Mouse (Mus musculus) heart, adult 2 months (tissue): Measurements from ENCODE around the gene Pin4. TPM values are rescaled to one million over a fixed set of nuclear protein-coding genes. Genes with fewer than 3 reads are reported as not detected.

ENCODE experiments used
- DNase-seq, 2 experiments: peaks; one replicate each; pipeline ENCODE4 v3.0.0; 2021
- H3K27ac ChIP-seq: fragments of 200-600 bp; 2 replicates; pipeline ENCODE4 v1.8.1; 2022
- H3K27me3 ChIP-seq: fragments of 200-500 bp; 2 replicates; pipeline ENCODE4 v1.6.1; 2012; ENCODE audit warnings: mild to moderate bottlenecking, low read length, inconsistent platforms, mixed read lengths; ENCODE audit not compliant: control insufficient read depth, insufficient read depth
- H3K36me3 ChIP-seq: fragments of 200-500 bp; 2 replicates; pipeline ENCODE4 v1.6.1; 2012; ENCODE audit warnings: low read length, inconsistent platforms; ENCODE audit not compliant: control insufficient read depth, insufficient read depth
- H3K4me1 ChIP-seq: fragments of 200-500 bp; 2 replicates; pipeline ENCODE4 v1.6.1; 2011; ENCODE audit warnings: low read length; ENCODE audit not compliant: control insufficient read depth, insufficient read depth
- H3K4me3 ChIP-seq: fragments of 200-600 bp; 2 replicates; pipeline ENCODE4 v1.8.1; 2022
- H3K79me2 ChIP-seq: fragments of 200-500 bp; replicated peaks from 2 replicates; pipeline ENCODE4 v1.6.1; 2012; ENCODE audit warnings: mild to moderate bottlenecking, inconsistent platforms, low read length, moderate library complexity, mixed read lengths; ENCODE audit not compliant: control insufficient read depth, insufficient read depth
- H3K9ac ChIP-seq: fragments of 200-500 bp; 2 replicates; pipeline ENCODE4 v1.6.1; 2012; ENCODE audit warnings: low read depth, mild to moderate bottlenecking, control low read depth, inconsistent platforms, low read length, mixed read lengths
- CTCF ChIP-seq: fragments of 200-600 bp; IDR thresholded peaks from 2 replicates; pipeline ENCODE4 v1.8.1; 2022; ENCODE audit warnings: antibody characterized with exemption, mild to moderate bottlenecking, moderate library complexity
- EP300 ChIP-seq: fragments of 200-500 bp; IDR thresholded peaks from 2 replicates; pipeline ENCODE4 v1.6.1; 2011; ENCODE audit warnings: low read depth, low read length, control low read depth; ENCODE audit not compliant: insufficient read depth
- POLR2A ChIP-seq: fragments of 200-500 bp; IDR thresholded peaks from 2 replicates; pipeline ENCODE4 v1.6.1; 2011; ENCODE audit warnings: mild to moderate bottlenecking, low read depth, low read length, control low read depth; ENCODE audit not compliant: insufficient read depth
- whole genome bisulfite sequencing: fragments of 180-500 bp; shearing (Covaris S2); methylation state at CpG from one replicate; pipeline ENCODE4 v1.1.7; 2018; 5-methylcytosine and 5-hydroxymethylcytosine counted together
- intact Hi-C: fragments of 180-260 bp; cut with DNase I; formaldehyde crosslinking; loops from one replicate; pipeline ENCODE4 v1.15.1; 2025
- long read RNA-seq: library from polyadenylated mRNA; stranded (forward); transcript quantifications from one replicate; pipeline ENCODE4 v2.0.0, GENCODE M21; 2021
- polyA plus RNA-seq: library from polyadenylated mRNA; depleted of rRNA; stranded (reverse); fragments of >200 nt; gene quantifications from 2 replicates; pipeline ENCODE4 v1.2.3, GENCODE M21; 2012; rRNA removed
- total RNA-seq, 2 experiments: library from RNA; stranded (reverse); gene quantifications; 2 replicates each; pipeline ENCODE4 v1.2.3; 2021

Pin4 gene
- total RNA-seq, result 10 to 100 TPM; 16.4 TPM
- polyA plus RNA-seq, result 1.8 and 5.1 TPM in 2 replicates
- long read RNA-seq, transcript Pin4-201 (4 exons, 489 nt), result major isoform, 14 of 16 reads
- long read RNA-seq, partial matches to known transcripts, result 2 of 16 reads
- long read RNA-seq, other reads (novel, unspliced or antisense), result 0 of 16 reads

DNA sequence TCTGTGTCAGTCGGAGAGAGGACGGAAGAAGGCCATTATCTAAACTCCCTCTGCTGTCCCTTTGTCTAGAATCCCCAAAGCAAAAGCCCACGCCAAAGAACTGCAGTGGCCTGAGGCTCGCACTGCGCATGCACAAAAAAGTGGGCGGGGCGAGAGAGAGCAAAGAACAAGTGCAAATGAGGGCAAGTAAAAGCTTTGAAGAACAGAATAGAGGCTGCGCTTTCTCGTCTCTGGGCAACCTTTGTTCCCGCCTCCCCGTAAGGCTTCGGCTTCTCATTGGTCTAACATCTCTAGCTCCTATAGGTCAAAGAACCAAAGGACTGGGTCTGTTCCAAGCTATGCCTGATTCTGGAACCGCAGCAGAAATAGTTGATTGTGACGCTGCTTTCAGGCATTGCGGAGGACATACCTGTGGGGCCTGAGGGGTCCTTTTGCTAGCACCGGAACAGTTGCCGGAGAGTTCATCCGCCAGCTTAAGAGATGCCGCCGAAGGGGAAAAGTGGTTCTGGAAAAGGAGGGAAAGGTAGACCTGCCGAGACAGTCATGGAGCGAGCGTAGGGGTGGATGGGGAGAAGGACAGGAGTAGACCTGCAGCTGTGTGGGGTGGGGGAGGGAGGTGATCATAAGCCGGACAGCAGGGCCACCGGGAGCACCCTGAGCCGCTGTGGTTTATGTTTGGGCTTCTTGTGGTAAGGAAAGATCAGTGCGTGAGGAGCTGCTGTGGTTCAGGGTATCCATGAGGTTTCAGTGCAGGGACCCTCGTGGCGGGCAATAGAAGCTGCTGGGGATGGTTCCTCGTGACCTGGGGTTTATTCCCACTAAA, at the start of gene Pin4:
Gene Pin4 (plus strand): TSS at position 406 of the 823 bp plus-strand sequence.
- H3K27me3 ChIP-seq, result no peaks in the 10 kb centered on the region
- H3K79me2 ChIP-seq, result no peaks in the 10 kb centered on the region
- intact Hi-C loops, result loop anchor here (5.0 kb wide), 1 partner anchor 47 kb away; the partner anchor contains the start of gene Rtl5
- DNase-seq, result peak; percentile 90 to 94
- WGBS, result 14% methylated on average over 30 of the region's 30 CpGs
- H3K27ac ChIP-seq, result peak within 1 kb of the TSS; percentile 69
- 0 out of 2 replicates have a peak, but pooled peaks have one; percentile 11 for TF ChIP-seq EP300
- peak; percentile 43 for TF ChIP-seq CTCF
- peak; percentile 62 for TF ChIP-seq POLR2A
- H3K4me1 ChIP-seq, result no peaks in the 10 kb centered on the region
- peak within 1 kb of the TSS; percentile 62 for H3K4me3 ChIP-seq
- no peaks in the 10 kb centered on the region for H3K36me3 ChIP-seq
- peak within 1 kb of the TSS; percentile 85 for H3K9ac ChIP-seq

- Histone ChIP-seq H3K9ac (peak within 1 kb of the TSS; percentile 70), H3K4me1 (peaks cover 4% of the 10 kb centered on the region; the same call in 1 of the 2 replicates), H3K4me3 (peak within 1 kb of the TSS; percentile 51), H3K27ac (peak within 1 kb of the TSS; percentile 38), H3K27me3 (no peaks in the 10 kb centered on the region), H3K79me2 (no peaks in the 10 kb centered on the region), H3K36me3 (no peaks in the 10 kb centered on the region)
- intact Hi-C loops, result loop anchor here (5.0 kb wide), 1 partner anchor 46 kb away; the partner anchor contains the start of gene Pin4
- 22% methylated on average over 61 of the region's 61 CpGs for WGBS
- DNase-seq, result peak; percentile 72 to 83
- TF ChIP-seq CTCF (no peak), POLR2A (no peak), EP300 (no peak)
Measured at GRCm38 (mm10) chrX:102070591-102071471, 48.4 kb upstream of the Pin4 start, which contains the start of gene Rtl5. Gene Rtl5, minus strand, starts transcription at chrX:102071304.

GRCm38 (mm10) chrX:102071517-102071916, 47.7 kb upstream of the Pin4 start:
- Histone ChIP-seq H3K9ac (no peak overlapping the region), H3K79me2 (no peaks in the 10 kb centered on the region), H3K27me3 (no peaks in the 10 kb centered on the region), H3K4me3 (peak overlapping the region; percentile 51), H3K36me3 (no peaks in the 10 kb centered on the region), H3K4me1 (peaks cover 1% of the 10 kb centered on the region; the same call in 1 of the 2 replicates), H3K27ac (no peak overlapping the region)
- WGBS, result 33% methylated on average over 2 of the region's 2 CpGs
- TF ChIP-seq CTCF (no peak), EP300 (no peak), POLR2A (no peak)
- DNase-seq, result no peak
- intact Hi-C loops, result loop anchor here (5.0 kb wide), 1 partner anchor 46 kb away; the partner anchor contains the start of gene Pin4

GRCm38 (mm10) chrX:102073605-102074325, 45.5 kb upstream of the Pin4 start:
- Histone ChIP-seq H3K9ac (no peak overlapping the region), H3K4me1 (peaks cover 1% of the 10 kb centered on the region; the same call in 1 of the 2 replicates), H3K27me3 (no peaks in the 10 kb centered on the region), H3K27ac (no peak overlapping the region), H3K36me3 (no peaks in the 10 kb centered on the region), H3K4me3 (no peak overlapping the region), H3K79me2 (no peaks in the 10 kb centered on the region)
- TF ChIP-seq EP300 (no peak), POLR2A (no peak), CTCF (no peak)
- 88% methylated on average over 14 of the region's 14 CpGs for WGBS
- DNase-seq, result peak in 1 of 2 experiments; percentile 12
- intact Hi-C loops, result loop anchor here (5.0 kb wide), 1 partner anchor 44 kb away; the partner anchor contains the start of gene Pin4

DNA sequence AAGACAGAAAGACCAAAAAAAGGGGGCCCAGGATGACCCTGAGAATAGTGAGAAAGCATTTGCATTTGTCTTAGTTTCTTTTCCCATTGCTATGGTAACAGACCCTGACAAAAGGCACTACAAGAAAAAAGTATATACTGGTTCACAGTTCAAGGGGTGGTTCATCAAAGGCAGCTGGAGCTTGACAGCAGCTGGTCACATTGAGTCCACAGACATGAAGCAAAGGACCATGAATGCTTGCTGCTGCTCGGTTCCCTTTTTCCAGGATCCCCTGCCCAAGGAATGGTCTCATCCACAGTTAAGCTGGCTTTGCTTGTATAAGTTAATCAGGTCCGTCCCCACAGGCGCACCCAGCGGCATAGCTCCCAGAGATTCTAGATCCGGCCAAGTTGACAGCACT, 44.8 kb upstream of the Pin4 start:
- H3K27me3 ChIP-seq, result no peaks in the 10 kb centered on the region
- no peaks in the 10 kb centered on the region for H3K79me2 ChIP-seq
- 79% methylated on average over 5 of the region's 5 CpGs for WGBS
- H3K9ac ChIP-seq, result no peak overlapping the region
- H3K4me1 ChIP-seq, result peaks cover 1% of the 10 kb centered on the region; the same call in 1 of the 2 replicates
- intact Hi-C loops, result loop anchor here (5.0 kb wide), 1 partner anchor 43 kb away; the partner anchor contains the start of gene Pin4
- no peak overlapping the region for H3K27ac ChIP-seq
- no peaks in the 10 kb centered on the region for H3K36me3 ChIP-seq
- DNase-seq, result no peak
- no peak overlapping the region for H3K4me3 ChIP-seq
- no peak for TF ChIP-seq EP300
- no peak for TF ChIP-seq CTCF
- TF ChIP-seq POLR2A, result no peak
